Comparison of ENCODE assay signal across 38 mouse cellular contexts in the genomic region with DNA sequence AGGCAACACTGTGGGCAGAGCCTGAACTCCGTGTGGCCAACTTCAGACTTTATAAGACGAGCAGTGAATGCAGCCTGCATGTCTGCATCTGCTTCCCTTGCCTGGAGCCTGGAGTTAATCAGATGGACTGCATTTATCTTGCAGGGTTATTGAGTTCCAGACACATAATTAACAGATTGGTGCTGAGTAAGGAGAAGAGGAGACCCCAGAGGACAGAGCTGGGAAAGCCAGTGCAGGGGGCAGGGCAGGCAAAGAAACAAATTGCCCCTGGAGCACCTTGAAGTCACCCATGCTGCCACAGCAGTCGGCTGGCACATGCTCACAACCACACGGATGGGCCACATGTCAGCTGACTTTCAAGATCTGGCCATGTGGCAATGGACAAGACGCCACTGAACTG. TPM values are rescaled to one million over a fixed set of nuclear protein-coding genes. Genes with fewer than 3 reads are reported as not detected.
A peak's percentile ranks its signal among the peaks of the same experiment; 100 is the strongest.
DNase-seq lines count a peak whose midpoint lies in the region; ATAC-seq and TF ChIP-seq lines count a peak whose summit lies in the region.
"Had no signal": no experiment of that assay in that cellular context is flagged by ENCODE, and none has a peak within 500 bp of the region (broad histone marks: within the 10 kb centered on the region; RNA-seq: fewer than 3 reads in every experiment).

No protein-coding gene starts in this region.

- H3K4me3 ChIP-seq in hindbrain, embryonic 13.5 days, result no peak overlapping the region
- H3K4me3 ChIP-seq in hindbrain, postnatal 0 days (ENCODE audit: low read length), result no peak overlapping the region
- no peak overlapping the region for H3K4me3 ChIP-seq in hindbrain, embryonic 16.5 days (ENCODE audit: low read length)
- H3K4me3 ChIP-seq: forebrain, embryonic 13.5 days; heart, embryonic 15.5 days; limb, embryonic 10.5 days; limb, embryonic 15.5 days; liver, embryonic 13.5 days; megakaryocyte, embryonic 14.5 days; midbrain, embryonic 13.5 days had no signal

- intact Hi-C loops in left cerebral cortex, postnatal 25 days (cut with DNase I), result no loop called here

- no peak for TF ChIP-seq CTCF in hindbrain, postnatal 0 days (IDR thresholded peaks at IDR 0.05; ENCODE audit: low read depth)

- WGBS in hindbrain, embryonic 13.5 days, result 40% methylated on average over 5 of the region's 5 CpGs
- 58% methylated on average over 5 of the region's 5 CpGs for WGBS in hindbrain, postnatal 0 days
- WGBS in hindbrain, embryonic 16.5 days, result 47% methylated on average over 5 of the region's 5 CpGs

- no peak overlapping the region for H3K9ac ChIP-seq in hindbrain, embryonic 13.5 days
- no peak overlapping the region for H3K9ac ChIP-seq in hindbrain, postnatal 0 days (replicated peaks; ENCODE audit: low read length)
- H3K9ac ChIP-seq in hindbrain, embryonic 16.5 days (ENCODE audit: low read depth, low read length), result no peak overlapping the region
- H3K9ac ChIP-seq: forebrain, embryonic 13.5 days; heart, embryonic 15.5 days; limb, embryonic 15.5 days; liver, embryonic 13.5 days; midbrain, embryonic 13.5 days had no signal

- peak; percentile 57; the same call in 1 of the 2 replicates for ATAC-seq in hindbrain, embryonic 13.5 days (ENCODE audit: low FRiP score)
- ATAC-seq in hindbrain, postnatal 0 days, result no peak
- peak; percentile 72 for ATAC-seq in hindbrain, embryonic 16.5 days
- ATAC-seq: forebrain, embryonic 13.5 days; lung, postnatal 0 days; midbrain, embryonic 13.5 days had no signal

- H3K27ac ChIP-seq in hindbrain, embryonic 13.5 days, result peak overlapping the region; percentile 2; the same call in 1 of the 2 replicates
- H3K27ac ChIP-seq in hindbrain, postnatal 0 days, result no peak overlapping the region
- no peak overlapping the region for H3K27ac ChIP-seq in hindbrain, embryonic 16.5 days (ENCODE audit: low read depth, low read length)
- H3K27ac ChIP-seq: forebrain, embryonic 13.5 days; heart, embryonic 15.5 days; kidney, postnatal 0 days; limb, embryonic 10.5 days; limb, embryonic 15.5 days; liver, embryonic 13.5 days; midbrain, embryonic 13.5 days; stomach, postnatal 0 days had no signal

- H3K4me2 ChIP-seq in hindbrain, embryonic 13.5 days, result no peak overlapping the region
- no peak overlapping the region for H3K4me2 ChIP-seq in hindbrain, postnatal 0 days (ENCODE audit: low read depth, low read length)
- H3K4me2 ChIP-seq in hindbrain, embryonic 16.5 days (ENCODE audit: low read length), result no peak overlapping the region
- H3K4me2 ChIP-seq: forebrain, embryonic 13.5 days; heart, embryonic 15.5 days; limb, embryonic 15.5 days; liver, embryonic 13.5 days; midbrain, embryonic 13.5 days had no signal

- no peak for DNase-seq in hindbrain, postnatal 0 days (ENCODE audit: low spot score)
- peak; percentile 39 for DNase-seq in retina, postnatal 1 day
- no peak for DNase-seq in retina, embryonic 14.5 days (ENCODE audit: low spot score)
- DNase-seq in left cerebral cortex, postnatal 25 days (ENCODE audit: low spot score in 2 of 2), result no peak
- no peak for DNase-seq in adrenal gland, adult 8-10 months
- DNase-seq: adrenal gland, postnatal 10 days; B cell, adult 2 months; cerebellum, adult 11 months; cerebellum, adult 9-11 months; gastrocnemius, postnatal 10 days; kidney, adult 18-20 months; kidney, postnatal 4 days; liver, embryonic 13.5 days; lung, adult 18-20 months; lung, postnatal 4 days; right cerebral cortex, adult 18-20 months; right cerebral cortex, postnatal 4 days; thymus, adult 18-20 months; thymus, postnatal 25 days had no signal

- H3K27me3 ChIP-seq in hindbrain, embryonic 13.5 days, result no peaks in the 10 kb centered on the region
- H3K27me3 ChIP-seq in hindbrain, postnatal 0 days (ENCODE audit: insufficient read depth, low read length), result no peaks in the 10 kb centered on the region
- no peaks in the 10 kb centered on the region for H3K27me3 ChIP-seq in hindbrain, embryonic 16.5 days (replicated peaks; ENCODE audit: control insufficient read depth, insufficient read depth, low read length)
- H3K27me3 ChIP-seq: forebrain, embryonic 13.5 days; heart, embryonic 15.5 days; limb, embryonic 15.5 days; liver, embryonic 13.5 days; megakaryocyte, embryonic 14.5 days; midbrain, embryonic 13.5 days had no signal

- H3K4me1 ChIP-seq in hindbrain, embryonic 13.5 days (replicated peaks), result peaks cover 11% of the 10 kb centered on the region
- H3K4me1 ChIP-seq in hindbrain, postnatal 0 days (ENCODE audit: insufficient read depth, low read length), result no peaks in the 10 kb centered on the region
- no peaks in the 10 kb centered on the region for H3K4me1 ChIP-seq in hindbrain, embryonic 16.5 days (ENCODE audit: control insufficient read depth, insufficient read depth, low read depth, low read length)
- H3K4me1 ChIP-seq: limb, embryonic 15.5 days; liver, embryonic 13.5 days; megakaryocyte, embryonic 14.5 days had no signal

- H3K36me3 ChIP-seq in hindbrain, embryonic 13.5 days, result no peaks in the 10 kb centered on the region
- H3K36me3 ChIP-seq in hindbrain, postnatal 0 days (ENCODE audit: insufficient read depth, low read length), result no peaks in the 10 kb centered on the region
- no peaks in the 10 kb centered on the region for H3K36me3 ChIP-seq in hindbrain, embryonic 16.5 days (ENCODE audit: control insufficient read depth, insufficient read depth, low read length)
- H3K36me3 ChIP-seq: heart, embryonic 15.5 days; limb, embryonic 10.5 days; limb, embryonic 15.5 days; liver, embryonic 13.5 days; midbrain, embryonic 13.5 days had no signal

- no peaks in the 10 kb centered on the region for H3K9me3 ChIP-seq in hindbrain, embryonic 13.5 days
- no peaks in the 10 kb centered on the region for H3K9me3 ChIP-seq in hindbrain, postnatal 0 days (ENCODE audit: low read length)
- H3K9me3 ChIP-seq in hindbrain, embryonic 16.5 days (ENCODE audit: control insufficient read depth, low read length), result no peaks in the 10 kb centered on the region
- H3K9me3 ChIP-seq: forebrain, embryonic 13.5 days; heart, embryonic 15.5 days; limb, embryonic 10.5 days; limb, embryonic 15.5 days; liver, embryonic 13.5 days; midbrain, embryonic 13.5 days had no signal

RNA-seq across cellular contexts. Expression of a gene that starts 48.7 kb away (rescaled TPM):
- not detected in 2 replicates for polyA plus RNA-seq in hindbrain, embryonic 13.5 days (2015; fragmentation: Nextera tagmentation; extraction: Ambion mirVana)
- 0.11 TPM in 1 of 2 replicates, not detected in the other for total RNA-seq in hindbrain, postnatal 0 days (2014; rRNA removed)
- not detected in 2 replicates for polyA plus RNA-seq in hindbrain, postnatal 0 days (2015; fragmentation: Nextera tagmentation; extraction: Ambion mirVana)
- not detected in 2 replicates for polyA plus RNA-seq in hindbrain, embryonic 16.5 days (2015; fragmentation: Nextera tagmentation; extraction: Ambion mirVana)
- total RNA-seq in left cerebral cortex, postnatal 25 days (2021), result not detected
- total RNA-seq in adrenal gland, adult 8-10 months (2022), result under 1 TPM in 1 of 4 experiments, not detected in 3; 0.26 TPM
- total RNA-seq: adrenal gland, postnatal 10 days; common myeloid progenitor, adult 5-6 weeks; gastrocnemius, postnatal 10 days; layer of hippocampus, adult 8-10 months; layer of hippocampus, postnatal 25 days; left cerebral cortex, adult 8-10 months; monocyte, adult 5-6 weeks had no signal
- polyA plus RNA-seq: embryonic facial prominence, embryonic 11.5 days; forebrain, embryonic 13.5 days; intestine, embryonic 14.5 days; kidney, postnatal 0 days; limb, embryonic 10.5 days; limb, embryonic 15.5 days; liver, embryonic 13.5 days; lung, postnatal 0 days; midbrain, embryonic 13.5 days; spleen, adult 2 months; stomach, postnatal 0 days had no signal

RNA-seq across cellular contexts. Expression of a gene that starts 50.1 kb away (rescaled TPM):
- polyA plus RNA-seq in hindbrain, embryonic 13.5 days (2015; fragmentation: Nextera tagmentation; extraction: Ambion mirVana), result 0.75 and 1.00 TPM in 2 replicates
- total RNA-seq in hindbrain, postnatal 0 days (2014; rRNA removed), result 1.2 and 1.5 TPM in 2 replicates
- polyA plus RNA-seq in hindbrain, postnatal 0 days (2015; fragmentation: Nextera tagmentation; extraction: Ambion mirVana), result 1.8 and 2.3 TPM in 2 replicates
- 1.8 and 2.3 TPM in 2 replicates for polyA plus RNA-seq in hindbrain, embryonic 16.5 days (2015; fragmentation: Nextera tagmentation; extraction: Ambion mirVana)
- 1 to 10 TPM in 1 of 2 experiments, under 1 TPM in 1; 0.96 to 1.3 TPM for total RNA-seq in left cerebral cortex, postnatal 25 days (2021)
- total RNA-seq in adrenal gland, adult 8-10 months (2022), result under 1 TPM; 0.26 to 0.89 (median 0.65) TPM
- total RNA-seq: common myeloid progenitor, adult 5-6 weeks; monocyte, adult 5-6 weeks had no signal
- polyA plus RNA-seq: liver, embryonic 13.5 days had no signal
